ENCODE assay signal across 9 mouse cellular contexts in genomic region chr13:93989736-93990611, GRCm38 (mm10).
A peak's percentile ranks its signal among the peaks of the same experiment; 100 is the strongest.
DNase-seq lines count a peak whose midpoint lies in the region; ATAC-seq and TF ChIP-seq lines count a peak whose summit lies in the region.
"Had no signal": no experiment of that assay in that cellular context is flagged by ENCODE, and none has a peak within 500 bp of the region (broad histone marks: within the 10 kb centered on the region; RNA-seq: fewer than 3 reads in every experiment).

No protein-coding gene starts in this region.

- no peak overlapping the region for H3K9ac ChIP-seq in heart, embryonic 14.5 days (ENCODE audit: low read length)
- no peak overlapping the region for H3K9ac ChIP-seq in limb, embryonic 13.5 days

- 0 out of 2 replicates have a peak overlapping the region, but pooled peaks have one; percentile 0 for H3K4me2 ChIP-seq in heart, embryonic 14.5 days (ENCODE audit: low read length)
- no peak overlapping the region for H3K4me2 ChIP-seq in limb, embryonic 13.5 days (replicated peaks)

- no peak overlapping the region for H3K4me3 ChIP-seq in spleen, adult 2 months (ENCODE audit: extremely low read depth, insufficient read depth, insufficient read length)
- no peak overlapping the region for H3K4me3 ChIP-seq in heart, embryonic 14.5 days (ENCODE audit: control insufficient read depth in 1 of 2, insufficient read depth in 1 of 2, low read depth in 1 of 2, low read length in 2 of 2)
- H3K4me3 ChIP-seq in limb, embryonic 13.5 days: no peak overlapping the region

- H3K27ac ChIP-seq in spleen, adult 2 months (ENCODE audit: insufficient read depth, low read length): peak overlapping the region; percentile 46
- peak overlapping the region; percentile 69 to 74 for H3K27ac ChIP-seq in heart, embryonic 14.5 days (replicated peaks in 1 of 2; ENCODE audit: control insufficient read depth in 1 of 2, insufficient read depth in 1 of 2, low read depth in 2 of 2, low read length in 2 of 2)
- peak overlapping the region; percentile 10; the same call in 1 of the 2 replicates for H3K27ac ChIP-seq in limb, embryonic 13.5 days

- 0 out of 2 replicates have a peak, but pooled peaks have one; percentile 18 for ATAC-seq in heart, embryonic 14.5 days (ENCODE audit: insufficient number of reproducible peaks, insufficient read depth, low FRiP score, low read depth)
- no peak for ATAC-seq in limb, embryonic 13.5 days (ENCODE audit: low FRiP score, low read depth)
- ATAC-seq: Patski had no signal

- WGBS in spleen, adult 2 months: 28% methylated on average over 11 of the region's 11 CpGs
- 53% methylated on average over 11 of the region's 11 CpGs for WGBS in heart, embryonic 14.5 days
- 60% methylated on average over 11 of the region's 11 CpGs for WGBS in limb, embryonic 13.5 days

- TF ChIP-seq CTCF in spleen, adult 2 months (IDR thresholded peaks at IDR 0.05; ENCODE audit: extremely low read depth, insufficient read depth, insufficient read length, insufficient replicate concordance): no peak

- DNase-seq in spleen, adult 2 months (ENCODE audit: low read depth in 1 of 2, low spot score in 2 of 2): peak; percentile 4 to 12
- DNase-seq in spleen, adult 18-20 months: no peak
- no peak for DNase-seq in ovary, postnatal 14 days (ENCODE audit: low spot score)
- DNase-seq in layer of hippocampus, adult 11-12 months (ENCODE audit: low spot score): no peak
- no peak for DNase-seq in left cerebral cortex, adult 8-10 months (ENCODE audit: low spot score in 2 of 2)
- no peak for DNase-seq in cerebellum, adult 11 months

- H3K9me3 ChIP-seq in heart, embryonic 14.5 days (ENCODE audit: control insufficient read depth, low read length): no peaks in the 10 kb centered on the region
- 0 out of 2 replicates have a peak, but pooled peaks cover 9% of the 10 kb centered on the region for H3K9me3 ChIP-seq in limb, embryonic 13.5 days

- TF ChIP-seq POLR2A in spleen, adult 2 months (IDR thresholded peaks at IDR 0.05; ENCODE audit: low read depth, low read length): no peak

- H3K27me3 ChIP-seq in spleen, adult 2 months (ENCODE audit: control insufficient read depth, insufficient read depth, low read length): no peaks in the 10 kb centered on the region
- H3K27me3 ChIP-seq in heart, embryonic 14.5 days (ENCODE audit: control insufficient read depth, insufficient read depth, low read length): no peaks in the 10 kb centered on the region
- H3K27me3 ChIP-seq in limb, embryonic 13.5 days: no peaks in the 10 kb centered on the region
- H3K27me3 ChIP-seq: Patski had no signal

- H3K36me3 ChIP-seq in spleen, adult 2 months (ENCODE audit: control insufficient read depth, insufficient read depth, low read length): no peaks in the 10 kb centered on the region
- H3K36me3 ChIP-seq in heart, embryonic 14.5 days (ENCODE audit: control insufficient read depth, insufficient read depth, low read length): no peaks in the 10 kb centered on the region
- H3K36me3 ChIP-seq in limb, embryonic 13.5 days: no peaks in the 10 kb centered on the region

- peaks cover 12% of the 10 kb centered on the region; the same call in 1 of the 2 replicates for H3K4me1 ChIP-seq in spleen, adult 2 months (ENCODE audit: control insufficient read depth, insufficient read depth, insufficient read length)
- H3K4me1 ChIP-seq in heart, embryonic 14.5 days (ENCODE audit: control insufficient read depth in 2 of 2, insufficient read depth in 2 of 2, low read length in 2 of 2): peaks cover 20 to 33% of the 10 kb centered on the region in 2 experiments
- H3K4me1 ChIP-seq in limb, embryonic 13.5 days: peaks cover 19% of the 10 kb centered on the region

Comparison
In these comparisons a context has a peak if more than half of its experiments do, and no peak if none do; other contexts are left out.
1. DNase-seq: peak in spleen, adult 2 months (2 of 2); none in spleen, adult 18-20 months (0 of 2), ovary, postnatal 14 days (single experiment), layer of hippocampus, adult 11-12 months (single experiment), left cerebral cortex, adult 8-10 months (0 of 2) and cerebellum, adult 11 months (single experiment).
2. H3K27ac ChIP-seq: peak in every context shown above with its lines; median percentile 72 in heart, embryonic 14.5 days; 46 in spleen, adult 2 months; 10 in limb, embryonic 13.5 days.